Mouse (Mus musculus) layer of hippocampus, adult 18-20 months (tissue): ENCODE data around the gene Gm10053. TPM values are rescaled to one million over a fixed set of nuclear protein-coding genes. Genes with fewer than 3 reads are reported as not detected.
"Not testable (repeated sequence)": the region's sequence is repeated elsewhere in the genome, so short reads cannot be mapped to it uniquely, and the experiment has no call there.

Source experiments
- DNase-seq, 2 experiments: peaks; one replicate each; pipeline ENCODE4 v3.0.0; 2022; ENCODE audit warnings: low spot score in 2 of 2
- long read RNA-seq: library from polyadenylated mRNA; stranded (forward); transcript quantifications from one replicate; pipeline ENCODE4 v2.0.0, GENCODE M21; 2021
- total RNA-seq, 2 experiments: library from RNA; stranded (reverse); gene quantifications; 2 replicates each; pipeline ENCODE4 v1.2.3; 2021

The Gm10053 gene
- 100 to 1,000 TPM; 168 to 191 TPM for total RNA-seq
- long read RNA-seq, partial matches to known transcripts, result 0 of 1 reads
- long read RNA-seq, other reads (novel, unspliced or antisense), result 0 of 1 reads

- not testable (repeated sequence) for DNase-seq
These were observed at the start of gene Gm10053 for GRCm38 (mm10) chr19:24875129-24875870. Gm10053 (plus strand) TSS chr19:24875686.

GRCm38 (mm10) chr19:24842080-24842479 is 33.4 kb upstream of the Gm10053 start:
- DNase-seq, result no peak

GRCm38 (mm10) chr19:24845007-24845546 is 30.4 kb upstream of the Gm10053 start:
- DNase-seq, result no peak

GRCm38 (mm10) chr19:24848345-24848744 is 27.1 kb upstream of the Gm10053 start:
- no peak for DNase-seq

- DNase-seq, result no peak
These were observed 26.6 kb upstream of the Gm10053 start for GRCm38 (mm10) chr19:24848844-24849243.

GRCm38 (mm10) chr19:24851456-24852315 is 23.8 kb upstream of the Gm10053 start:
- DNase-seq, result peak in 1 of 2 experiments; percentile 29

GRCm38 (mm10) chr19:24861276-24861611 is 14.2 kb upstream of the Gm10053 start:
- DNase-seq, result no peak

- no peak for DNase-seq
These were observed 13.7 kb upstream of the Gm10053 start, which contains the start of gene Pgm5 for GRCm38 (mm10) chr19:24861612-24862451. Pgm5 (minus strand) TSS chr19:24861855.

GRCm38 (mm10) chr19:24865436-24865835 is 10.1 kb upstream of the Gm10053 start:
- no peak for DNase-seq

- peak; percentile 65 to 86 for DNase-seq
These were observed 4.3 kb upstream of the Gm10053 start for GRCm38 (mm10) chr19:24871037-24871635.

GRCm38 (mm10) chr19:24873873-24874272 is 1.6 kb upstream of the Gm10053 start:
- peak in 1 of 2 experiments; percentile 51 for DNase-seq

GRCm38 (mm10) chr19:24881237-24881636 is 5.8 kb downstream of the Gm10053 start:
- DNase-seq, result no peak

GRCm38 (mm10) chr19:24885504-24885903 is 10.0 kb downstream of the Gm10053 start:
- DNase-seq, result peak in 1 of 2 experiments; percentile 80

- no peak for DNase-seq
These were observed 11.4 kb downstream of the Gm10053 start for GRCm38 (mm10) chr19:24886888-24887287.

GRCm38 (mm10) chr19:24896536-24896935 is 21.1 kb downstream of the Gm10053 start:
- no peak for DNase-seq

GRCm38 (mm10) chr19:24897006-24897895 is 21.8 kb downstream of the Gm10053 start:
- no peak for DNase-seq

GRCm38 (mm10) chr19:24897896-24898736 is 22.6 kb downstream of the Gm10053 start:
- no peak for DNase-seq
